Mouse (Mus musculus) thymus, postnatal 36 days (tissue): Measurements from ENCODE around the gene Vps72.
"Not testable (repeated sequence)": the region's sequence is repeated elsewhere in the genome, so short reads cannot be mapped to it uniquely, and the experiment has no call there.

Source experiments
- DNase-seq, 2 experiments: peaks; one replicate each; pipeline ENCODE4 v3.0.0; 2022; ENCODE audit warnings: mixed read lengths in 2 of 2

Gene Vps72

DNA sequence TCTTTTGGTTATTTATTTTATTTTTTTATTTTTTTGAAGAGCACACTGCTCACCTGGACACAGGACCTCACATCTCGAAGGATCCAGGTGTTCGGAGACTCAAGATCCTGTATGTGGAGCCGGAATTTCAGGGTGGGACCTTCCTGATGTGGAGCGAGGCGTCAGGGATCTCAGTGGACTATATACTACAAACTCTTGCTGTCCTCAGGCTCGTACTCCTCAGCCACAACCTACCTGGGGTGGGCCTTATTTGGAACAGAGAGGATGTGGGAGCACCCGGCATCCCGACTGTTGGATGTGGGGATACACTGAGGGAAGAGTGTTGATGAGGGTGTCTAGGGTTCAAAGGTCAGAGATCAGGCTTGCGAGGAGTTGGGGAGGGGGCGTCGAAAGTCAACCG, 23.3 kb downstream of the Vps72 start:
- DNase-seq = not testable (repeated sequence)

- peak in 1 of 2 experiments; percentile 45 for DNase-seq
Observed at GRCm38 (mm10) chr3:95135023-95135422, 24.2 kb downstream of the Vps72 start.

DNA sequence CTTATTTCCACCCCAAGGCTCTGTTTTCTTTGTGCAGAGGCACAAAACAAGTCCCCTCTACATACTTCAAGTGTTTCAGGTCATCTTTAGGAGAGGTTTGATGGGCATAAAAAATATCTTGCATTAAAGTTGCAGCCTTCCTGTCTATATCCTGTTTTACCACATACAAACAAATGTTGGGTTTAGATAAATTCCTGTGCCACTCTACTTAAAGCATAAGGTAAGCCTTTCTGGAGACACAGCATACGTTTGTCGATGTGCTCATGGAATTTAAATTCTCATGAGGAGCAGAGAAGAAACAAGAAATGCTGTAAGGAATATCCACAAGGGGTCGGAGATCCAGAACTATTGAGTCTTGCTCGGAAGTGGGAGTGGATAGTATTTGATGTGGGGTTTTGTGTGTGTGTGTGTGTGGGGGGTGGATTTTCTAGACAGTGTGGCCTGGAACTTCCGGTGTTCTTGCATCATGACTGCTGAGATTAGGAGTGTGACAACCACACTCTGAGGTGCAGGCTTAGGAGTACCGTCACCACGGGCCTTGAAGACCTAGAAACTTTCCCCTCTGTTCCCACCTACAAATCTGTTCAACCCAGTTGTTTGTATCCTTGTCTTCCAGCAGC, 24.7 kb downstream of the Vps72 start:
- peak in 1 of 2 experiments; percentile 42 for DNase-seq

- no peak for DNase-seq
Observed at GRCm38 (mm10) chr3:95136336-95136735, 25.5 kb downstream of the Vps72 start.

GRCm38 (mm10) chr3:95139586-95140288, 28.9 kb downstream of the Vps72 start:
- DNase-seq = peak in 1 of 2 experiments; percentile 28

DNA sequence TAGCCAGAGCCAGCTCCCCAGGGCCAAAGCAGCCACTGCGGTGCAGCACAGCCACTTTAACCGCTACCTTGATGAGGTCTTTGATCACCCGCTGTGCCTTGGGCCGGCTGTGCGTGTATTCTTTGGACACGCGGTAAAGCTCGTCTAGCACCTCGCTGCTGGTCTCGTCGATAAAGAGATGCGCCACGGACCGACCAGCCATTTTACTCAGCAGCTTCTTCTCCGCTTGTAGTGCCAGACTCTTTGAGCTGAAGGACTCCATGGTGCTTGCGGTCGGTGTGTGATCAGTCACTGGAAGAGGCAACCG, 29.4 kb downstream of the Vps72 start:
- DNase-seq = no peak

DNA sequence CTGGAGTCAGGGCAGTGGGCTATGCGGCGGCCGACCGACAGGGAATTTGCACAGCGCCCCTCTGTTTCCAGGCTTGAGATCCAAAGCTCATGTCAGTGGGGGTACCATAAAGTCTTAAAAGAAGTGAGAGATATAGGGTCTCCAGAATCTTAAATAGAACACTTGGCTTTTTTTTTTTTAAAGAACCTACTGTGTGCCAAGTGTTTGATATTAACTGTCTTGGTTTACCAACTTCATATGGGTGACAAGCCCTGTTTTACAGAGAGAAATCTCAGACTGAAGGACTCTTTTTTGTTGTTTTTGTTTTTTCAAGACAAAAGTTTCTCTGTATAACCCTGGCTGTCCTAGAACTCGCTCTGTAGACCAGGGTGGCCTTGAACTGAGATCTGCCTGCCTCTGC, 30.0 kb downstream of the Vps72 start:
- DNase-seq = no peak

- peak; percentile 78 to 86 for DNase-seq
Observed at GRCm38 (mm10) chr3:95141474-95141873, 30.7 kb downstream of the Vps72 start.

DNA sequence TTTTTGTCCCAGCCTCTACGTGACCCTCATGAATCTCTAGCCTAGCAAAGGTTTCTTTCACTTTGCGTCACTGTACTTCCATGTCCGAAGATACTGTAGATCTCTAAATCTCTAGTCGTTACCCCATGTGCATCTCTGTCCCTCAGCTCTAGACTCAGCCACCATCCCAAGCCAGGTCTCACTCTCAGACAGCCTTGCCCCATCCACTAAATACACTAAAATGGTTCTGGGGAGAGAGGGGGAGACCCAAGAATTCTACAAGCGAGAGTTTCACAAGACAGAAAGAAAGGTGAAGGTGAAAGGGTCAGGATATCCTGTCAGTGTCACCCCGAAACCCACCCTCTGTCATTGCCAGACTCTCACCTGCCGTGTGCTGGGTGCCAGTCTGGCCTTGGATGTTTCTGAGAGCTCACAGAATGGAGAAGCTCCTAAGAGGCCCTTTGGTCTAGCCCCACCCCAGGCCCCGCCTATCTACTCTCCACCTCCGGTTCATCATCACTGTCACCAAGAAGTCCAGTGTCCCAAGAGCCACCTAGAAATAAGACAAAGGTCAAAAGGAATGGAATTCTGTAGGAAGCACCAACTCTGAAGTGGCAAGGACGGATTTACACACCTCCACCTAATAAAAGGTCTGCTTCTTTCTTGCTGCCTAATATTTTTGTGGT, 31.3 kb downstream of the Vps72 start, which contains the start of gene Tnfaip8l2:
TSS of gene Tnfaip8l2 (minus strand) at position 409 of the 665 bp plus-strand sequence.
- peak; percentile 65 to 75 for DNase-seq

GRCm38 (mm10) chr3:95142617-95143011, 31.8 kb downstream of the Vps72 start:
- DNase-seq = peak; percentile 86 to 88

- no peak for DNase-seq
Observed at GRCm38 (mm10) chr3:95147924-95148323, 37.1 kb downstream of the Vps72 start.

DNA sequence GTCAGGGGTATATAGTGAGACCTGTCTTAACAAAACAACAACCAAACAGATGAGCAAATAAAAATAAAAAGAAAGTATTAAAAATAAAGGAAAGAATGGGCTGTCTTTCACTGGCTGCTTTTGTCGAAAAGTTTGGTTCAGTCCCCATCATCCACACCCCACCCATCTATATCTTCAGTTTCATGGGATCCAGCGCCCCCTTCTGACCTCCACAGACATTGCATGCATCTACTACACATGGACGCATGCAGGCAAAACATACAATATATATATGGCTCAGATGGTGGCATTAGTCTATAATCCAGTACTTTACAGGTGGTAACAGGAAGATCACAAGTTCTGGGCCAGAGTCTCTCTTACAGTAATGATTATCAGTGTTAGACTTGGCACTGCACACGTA, 43.1 kb downstream of the Vps72 start:
- DNase-seq = peak; percentile 69 to 70

DNA sequence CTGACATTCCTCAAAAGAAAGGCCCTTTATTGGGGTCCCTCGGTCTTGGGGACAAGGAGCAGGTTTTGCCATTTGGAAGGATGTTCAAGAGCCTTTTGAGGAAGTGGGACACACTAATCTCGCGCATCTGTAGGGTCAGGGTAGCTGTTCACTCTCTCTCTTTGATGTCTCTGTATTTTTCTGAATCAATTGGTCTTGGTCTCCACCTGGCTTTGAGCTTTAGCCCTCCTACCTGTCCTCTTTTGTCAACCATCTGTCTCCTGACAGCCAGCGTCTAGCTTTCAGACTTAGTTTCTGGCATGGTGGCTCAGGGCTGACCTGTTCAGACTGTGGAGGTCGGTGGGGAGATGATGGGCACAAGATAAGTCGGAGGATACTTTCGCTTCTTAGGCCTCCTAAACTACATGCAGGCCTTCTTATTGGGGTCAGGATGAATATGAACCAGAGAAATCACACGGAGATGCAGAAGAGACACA, 48.7 kb downstream of the Vps72 start:
- no peak for DNase-seq

DNA sequence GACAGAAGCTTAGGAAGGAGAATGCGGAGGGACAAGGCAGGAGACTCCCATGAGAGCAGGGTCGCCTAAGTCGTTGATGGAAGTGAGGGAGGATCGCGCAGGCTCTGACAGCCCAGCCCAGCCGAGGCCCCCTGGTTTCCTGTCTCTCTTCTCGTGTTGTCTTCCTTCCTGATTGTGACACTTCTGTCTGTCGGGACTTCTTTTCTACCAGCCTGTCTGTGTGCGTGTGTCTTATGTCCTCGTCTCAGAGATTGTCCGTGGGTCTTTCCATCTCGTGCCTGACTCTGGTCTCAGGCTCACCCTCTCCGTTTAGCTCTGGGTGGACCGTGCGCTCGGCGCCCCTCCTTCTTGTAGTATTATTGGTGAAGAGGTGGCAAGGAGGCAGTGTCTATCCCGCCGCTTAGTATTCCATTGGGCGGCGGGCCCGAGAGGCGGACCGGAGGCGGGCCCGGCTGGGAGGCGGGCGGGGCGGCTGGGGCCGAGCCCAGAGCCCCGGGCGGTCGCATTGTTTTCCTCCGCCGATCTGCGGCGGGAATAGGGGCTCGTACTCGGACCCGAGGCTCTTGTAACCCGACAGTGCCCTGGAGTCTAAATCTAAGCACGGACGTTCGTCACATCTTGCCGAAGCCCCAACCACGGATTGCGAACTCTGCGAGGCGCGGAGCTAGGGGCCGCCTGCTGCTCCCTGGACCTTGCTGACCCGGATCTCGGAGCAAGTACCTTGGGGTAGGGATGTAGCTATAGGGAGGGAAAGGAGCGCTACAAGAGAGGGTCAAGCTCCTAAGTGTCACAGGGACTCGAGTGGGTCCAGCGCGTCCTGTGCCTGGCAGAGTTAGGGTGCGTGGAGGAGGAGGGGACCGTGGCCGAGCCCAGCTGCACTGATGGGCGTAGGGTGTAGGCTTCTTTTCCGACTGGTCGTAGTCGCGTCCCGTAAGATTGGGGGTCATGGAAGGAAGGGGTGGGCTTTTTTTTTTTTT, 49.5 kb downstream of the Vps72 start, which contains the start of gene Sema6c:
TSS of gene Sema6c (plus strand) at position 471 of the 977 bp plus-strand sequence.
- DNase-seq = peak; percentile 86 to 87

- DNase-seq = peak; percentile 12 to 41
Observed at GRCm38 (mm10) chr3:95161041-95161551, 50.3 kb downstream of the Vps72 start.

- DNase-seq = no peak
Observed at GRCm38 (mm10) chr3:95161618-95162344, 51.0 kb downstream of the Vps72 start.

GRCm38 (mm10) chr3:95162345-95162628, 51.5 kb downstream of the Vps72 start:
- no peak for DNase-seq

DNA sequence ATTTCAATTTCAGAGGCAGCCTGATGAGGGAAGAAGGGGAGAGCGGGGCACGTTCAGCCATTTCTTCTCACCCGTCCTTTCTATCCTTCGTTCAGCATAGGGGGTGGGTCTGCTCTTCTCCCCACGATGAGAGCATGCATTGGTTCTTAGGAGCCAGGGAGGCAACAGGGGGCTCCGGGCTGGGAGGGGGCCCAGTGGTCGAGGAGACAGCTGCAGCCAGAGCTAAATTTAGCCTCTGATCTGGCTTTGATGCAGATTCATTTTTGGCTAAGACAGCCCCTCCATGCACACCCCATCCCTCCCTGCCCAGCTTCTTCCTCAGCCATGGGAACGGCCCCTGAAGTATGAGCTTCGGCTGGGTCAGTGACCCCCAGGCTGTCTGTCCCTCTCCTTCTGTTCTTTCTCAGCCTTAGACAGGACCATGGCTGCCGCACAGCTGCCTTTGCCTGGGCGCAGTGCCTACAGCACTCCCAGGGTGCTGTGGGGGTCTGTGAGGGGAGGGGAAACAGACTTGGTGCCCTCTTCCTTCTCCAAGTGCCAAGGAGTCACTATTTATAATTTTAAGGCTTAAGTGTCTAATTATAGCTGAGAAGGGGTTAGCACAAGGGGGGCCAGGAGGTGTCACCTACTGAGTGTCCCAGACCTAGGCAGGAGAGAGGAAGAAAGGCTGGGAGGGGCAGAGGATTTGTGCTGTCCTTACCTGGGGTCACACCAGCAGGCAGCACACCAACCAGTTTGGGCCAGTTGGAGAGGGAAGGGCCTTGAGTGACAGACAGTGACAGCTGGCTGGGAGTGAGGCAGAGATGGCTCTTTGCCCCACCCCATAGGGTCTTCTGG, 52.8 kb downstream of the Vps72 start:
- DNase-seq = no peak

GRCm38 (mm10) chr3:95164256-95164550, 53.4 kb downstream of the Vps72 start:
- no peak for DNase-seq

- DNase-seq = no peak
Observed at GRCm38 (mm10) chr3:95164840-95165239, 54.0 kb downstream of the Vps72 start.

DNA sequence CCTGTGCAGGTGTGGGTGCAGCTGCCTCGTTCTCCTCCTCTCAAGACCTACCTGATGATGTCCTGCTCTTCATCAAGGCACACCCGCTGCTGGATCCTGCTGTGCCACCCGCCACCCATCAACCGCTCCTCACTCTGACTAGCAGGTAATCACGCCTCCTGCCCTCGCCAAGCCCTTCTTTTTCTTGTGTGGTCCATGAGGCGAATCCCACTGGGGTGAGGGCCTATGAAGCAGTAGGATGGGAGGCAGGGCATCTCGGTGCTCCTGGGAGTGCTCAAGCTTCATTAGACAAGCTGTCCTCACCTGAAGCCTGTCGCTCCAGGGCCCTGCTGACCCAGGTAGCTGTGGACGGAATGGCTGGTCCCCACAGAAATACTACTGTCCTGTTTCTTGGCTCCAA, 59.2 kb downstream of the Vps72 start:
- DNase-seq = no peak
